Mouse (Mus musculus): ENCODE data around the gene Tmem212. TPM values are rescaled to one million over a fixed set of nuclear protein-coding genes. Genes with fewer than 3 reads are reported as not detected.

Gene Tmem212
- total RNA-seq, 2 experiments from 2014 or later = 1.2 to 1.8 TPM

DNA sequence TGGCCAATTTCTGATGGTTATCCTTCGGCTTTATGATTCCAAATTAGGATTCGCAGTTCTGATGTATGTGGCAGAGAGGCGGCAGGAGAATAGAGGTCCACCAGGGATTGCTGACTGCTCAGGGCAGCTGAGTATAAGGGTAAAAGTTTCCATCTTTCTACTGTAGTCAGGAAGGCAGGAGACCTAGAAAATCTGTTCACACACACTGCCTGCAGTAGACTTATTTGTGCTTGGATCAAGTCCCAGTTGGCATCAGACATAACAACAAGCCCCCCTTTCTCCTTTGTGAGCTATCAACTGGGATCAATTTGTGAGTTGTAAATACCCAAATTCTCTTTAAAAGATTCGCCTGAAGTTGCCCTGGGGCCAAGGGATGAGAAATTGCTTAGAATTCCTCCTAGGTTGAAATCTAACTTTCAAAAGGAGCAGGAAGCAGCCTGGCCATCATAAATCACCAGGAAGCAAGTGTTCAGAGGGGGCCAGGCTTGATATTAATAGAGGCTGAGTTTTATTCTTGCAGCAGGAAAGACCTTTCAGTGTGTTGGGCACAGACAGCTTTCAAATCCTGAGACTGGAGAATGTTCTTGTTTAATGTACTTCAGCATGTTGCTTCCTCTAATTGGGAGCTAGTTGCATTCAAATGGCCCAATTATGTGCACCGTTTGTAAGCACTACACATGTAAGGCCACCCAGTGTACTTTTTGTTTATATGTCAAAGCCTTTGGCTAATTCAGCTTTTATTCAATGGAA, 41.6 kb downstream of the Tmem212 start:
- DNase-seq (ENCODE audit: extremely low spot score in 1 of 2, low spot score in 1 of 2) = no peak

DNA sequence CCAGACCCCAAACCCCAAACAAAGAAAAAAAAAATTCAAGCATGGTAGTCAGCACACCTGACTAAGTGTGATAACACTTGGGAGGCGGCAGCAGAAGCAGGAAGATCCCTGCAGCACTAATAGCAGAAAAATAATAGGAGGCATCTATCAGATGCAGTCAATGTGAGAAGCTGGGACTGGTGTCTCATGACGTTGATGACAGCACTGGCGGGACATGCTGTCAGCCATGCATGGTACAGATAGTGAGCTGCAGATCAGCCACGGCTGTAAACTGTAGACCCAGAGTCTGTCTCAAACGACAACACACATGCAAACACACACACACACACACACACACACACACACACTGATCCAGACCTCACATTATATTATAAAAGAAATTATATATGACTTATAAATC, 52.9 kb downstream of the Tmem212 start:
- DNase-seq (ENCODE audit: extremely low spot score in 1 of 2, low spot score in 1 of 2) = no peak

DNA sequence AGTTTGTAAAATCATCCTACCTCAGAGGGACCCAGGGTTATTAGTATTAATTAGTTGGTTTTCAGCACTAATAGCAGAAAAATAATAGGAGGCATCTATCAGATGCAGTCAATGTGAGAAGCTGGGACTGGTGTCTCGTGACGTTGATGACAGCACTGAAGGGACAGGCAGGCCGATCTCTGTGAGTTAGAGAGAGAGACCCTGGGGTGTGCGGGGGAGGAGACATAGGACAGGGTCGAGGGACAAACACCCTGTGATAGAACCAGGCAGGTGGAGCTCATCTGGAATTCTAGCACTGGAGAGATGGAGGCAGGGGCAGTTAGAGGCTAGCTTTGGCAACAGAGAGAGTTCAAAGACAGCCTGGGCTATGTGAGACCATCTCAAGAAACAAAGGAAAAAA, 53.3 kb downstream of the Tmem212 start:
- DNase-seq (ENCODE audit: extremely low spot score in 1 of 2, low spot score in 1 of 2) = no peak

DNA sequence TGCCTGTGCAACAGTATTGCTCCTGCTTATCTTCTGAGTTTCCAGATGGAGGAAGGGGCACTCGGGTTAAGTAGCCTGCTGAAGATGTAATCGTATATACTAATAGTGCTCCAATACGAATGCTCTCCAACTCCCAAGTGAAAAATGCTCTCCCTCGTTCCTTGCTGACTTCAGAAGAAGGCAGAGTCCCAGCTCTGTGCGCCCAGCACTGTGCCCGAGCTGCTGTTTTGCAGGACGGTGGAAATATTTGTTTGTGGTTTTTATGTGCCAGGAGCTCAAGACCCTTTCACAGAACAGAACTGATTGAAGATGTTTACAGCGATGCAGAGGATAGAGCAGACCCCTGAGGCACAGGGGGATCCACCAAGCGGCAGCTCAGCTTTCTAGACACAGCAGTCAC, 55.9 kb downstream of the Tmem212 start:
- no peak for DNase-seq (ENCODE audit: extremely low spot score in 1 of 2, low spot score in 1 of 2)

DNA sequence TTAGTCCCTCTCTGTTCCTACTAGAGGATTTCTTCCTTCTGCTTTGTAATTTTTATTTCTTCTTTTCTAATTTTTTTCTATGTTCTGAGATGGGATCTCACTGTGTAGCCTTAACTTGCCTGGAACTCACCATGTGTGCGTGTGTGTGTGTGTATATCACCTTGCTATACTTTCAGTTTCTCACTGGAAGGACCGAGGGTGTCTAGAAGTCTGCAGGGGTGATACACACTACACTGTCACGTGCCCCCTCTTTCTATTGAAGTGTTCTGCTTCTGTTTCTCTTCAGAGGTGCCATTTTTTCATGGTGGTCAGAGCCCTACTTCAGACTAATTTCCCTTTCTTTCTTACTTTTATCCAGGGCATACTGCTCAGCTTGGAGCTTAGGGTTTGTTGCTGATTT, 56.4 kb downstream of the Tmem212 start:
- no peak for DNase-seq (ENCODE audit: extremely low spot score in 1 of 2, low spot score in 1 of 2)

DNA sequence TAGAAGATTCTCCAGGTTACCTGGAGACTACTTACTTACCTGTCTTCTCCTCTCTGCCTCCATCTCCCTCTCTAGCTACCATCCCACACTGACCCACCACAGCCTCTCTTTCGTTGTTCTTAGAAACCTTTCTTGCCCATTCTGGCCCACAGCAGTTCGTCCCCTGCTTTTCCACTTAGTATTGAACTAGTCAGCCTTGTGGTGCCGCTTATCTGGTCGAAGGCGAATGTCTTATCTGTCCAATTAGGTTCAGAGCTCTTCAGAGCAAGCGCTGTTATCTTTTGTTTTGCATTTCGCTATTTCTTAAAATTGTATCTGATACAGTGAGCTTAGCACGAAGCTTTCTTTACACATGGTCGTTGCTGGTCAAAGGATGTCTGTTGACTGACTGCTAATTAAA, 56.9 kb downstream of the Tmem212 start:
- no peak for DNase-seq (ENCODE audit: extremely low spot score in 1 of 2, low spot score in 1 of 2)

DNA sequence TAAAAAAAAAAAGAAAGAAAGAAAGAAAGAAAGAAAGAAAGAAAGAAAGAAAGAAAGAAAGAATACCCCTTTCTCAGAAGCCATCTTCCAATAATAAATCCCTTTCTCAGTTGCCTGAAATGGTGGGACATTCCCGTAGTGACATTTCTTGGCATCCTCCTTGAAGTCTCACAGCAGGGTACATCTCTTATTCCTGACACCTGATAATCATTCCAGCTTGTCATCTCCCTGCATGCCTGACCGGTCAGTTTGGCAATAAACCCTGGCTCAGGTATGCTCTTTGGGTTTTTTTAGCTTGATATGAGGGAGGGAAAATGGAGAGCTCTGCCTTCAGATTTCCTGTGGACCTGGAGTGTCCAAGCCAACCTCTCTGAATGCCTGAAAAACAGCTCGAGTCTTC, 59.9 kb downstream of the Tmem212 start:
- DNase-seq (ENCODE audit: extremely low spot score in 1 of 2, low spot score in 1 of 2) = no peak

DNA sequence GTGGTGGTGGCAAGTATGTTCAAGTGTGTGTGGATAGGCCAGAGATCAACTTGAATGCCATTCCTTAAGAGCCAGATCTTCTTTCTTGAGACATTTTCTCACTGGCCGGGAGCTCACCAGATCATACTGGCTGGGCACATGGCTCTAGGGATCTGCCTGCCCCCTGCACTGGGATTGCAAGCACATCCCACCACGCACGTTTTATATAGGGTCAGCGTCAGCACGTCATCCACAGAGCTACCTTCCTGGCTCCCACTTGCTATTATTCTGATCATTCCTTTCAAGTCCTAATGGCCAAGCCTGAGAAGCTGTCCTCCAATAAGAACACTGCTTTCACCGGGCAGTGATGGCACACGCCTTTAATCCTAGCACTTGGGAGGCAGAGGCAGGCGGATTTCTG, 60.4 kb downstream of the Tmem212 start:
- DNase-seq (ENCODE audit: extremely low spot score in 1 of 2, low spot score in 1 of 2) = no peak

DNA sequence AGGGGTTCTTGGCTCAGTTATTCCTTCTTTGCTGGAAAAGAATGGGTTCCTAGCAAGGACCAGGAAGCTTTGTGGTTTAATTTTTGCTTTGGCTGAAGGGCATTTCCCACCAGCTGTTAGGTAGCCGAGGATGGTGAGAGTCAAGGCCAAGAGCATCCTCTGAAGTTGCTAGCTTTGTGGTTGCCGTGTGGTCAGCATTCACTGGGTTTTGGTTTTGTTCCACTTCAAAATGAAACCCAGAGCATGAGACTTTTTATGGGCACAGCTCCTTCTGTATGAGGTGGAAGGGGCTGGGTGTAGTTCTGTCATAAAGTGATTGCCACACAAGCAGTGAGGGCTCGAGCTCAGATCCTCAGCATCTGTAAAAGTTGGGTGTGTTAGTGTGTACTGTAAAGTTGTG, 67.4 kb downstream of the Tmem212 start:
- DNase-seq (ENCODE audit: extremely low spot score in 1 of 2, low spot score in 1 of 2) = no peak

DNA sequence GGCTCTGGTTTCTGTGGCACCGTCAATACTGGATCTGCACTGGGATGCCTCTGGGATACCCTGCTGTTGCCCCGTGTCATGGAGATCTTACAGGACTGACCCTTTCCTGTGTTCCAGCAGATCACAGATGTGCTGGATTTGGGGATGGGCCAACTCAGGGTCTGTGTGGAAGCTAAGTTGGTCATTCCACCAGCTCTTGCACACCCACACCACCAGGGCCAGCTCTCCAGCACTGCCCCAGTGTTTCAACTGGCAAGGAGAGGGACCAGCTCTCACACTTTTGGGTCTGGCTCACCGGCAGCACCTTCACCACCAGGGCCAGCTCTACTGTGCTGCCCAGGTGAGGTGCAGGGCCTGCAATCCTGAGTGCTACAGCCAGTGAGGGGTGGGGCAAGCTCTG, 68.9 kb downstream of the Tmem212 start:
- DNase-seq (ENCODE audit: extremely low spot score in 1 of 2, low spot score in 1 of 2) = no peak

DNA sequence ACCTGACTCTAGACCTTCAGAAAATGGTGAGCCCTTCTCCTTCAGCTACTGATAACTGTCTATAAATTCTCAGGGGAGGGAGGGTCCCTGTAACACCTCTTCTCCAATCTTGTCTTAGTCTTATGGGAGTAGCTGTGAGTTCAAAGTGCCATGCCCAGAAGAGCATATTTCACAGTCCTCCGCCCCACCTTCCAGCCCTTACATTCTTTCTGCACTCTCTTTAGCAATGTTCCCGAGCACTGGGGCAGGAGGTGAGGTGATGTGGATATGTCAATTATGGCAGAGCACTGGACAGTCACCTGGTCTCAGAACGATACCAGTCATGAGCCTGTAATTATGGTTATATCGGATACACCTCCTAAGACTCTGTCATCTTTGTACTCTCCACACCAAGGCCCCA, 70.2 kb downstream of the Tmem212 start:
- no peak for DNase-seq (ENCODE audit: extremely low spot score in 1 of 2, low spot score in 1 of 2)

Other genes starting within 250 kb of the Tmem212 start
- 10 to 100 TPM; 20.2 to 21.6 TPM for gene Fndc3b, start 185.1 kb downstream of the Tmem212 start, total RNA-seq (2021)
- gene Pld1, start 42.3 kb upstream of the Tmem212 start, total RNA-seq (2021) = 10 to 100 TPM in 1 of 2 experiments, 1 to 10 TPM in 1; 7.8 to 10.5 TPM

Data from layer of hippocampus, postnatal 25 days (tissue).